Mouse (Mus musculus) limb, embryonic 12.5 days (tissue): ENCODE measurements around the gene Tmem247. TPM values are rescaled to one million over a fixed set of nuclear protein-coding genes. Genes with fewer than 3 reads are reported as not detected.

ENCODE experiments used
- ATAC-seq: fragments of 200-750 bp; cut with Nextera tagmentation; 2 replicates; pipeline ENCODE4 v1.8.0; 2017; ENCODE audit warnings: low read depth, moderate TSS enrichment; ENCODE audit not compliant: insufficient number of reproducible peaks, insufficient read depth, low FRiP score, low TSS enrichment
- H3K27ac ChIP-seq: fragments of 300-500 bp; sonication (generic); 2 replicates; pipeline ENCODE4 v1.5.1; 2016; ENCODE audit warnings: mild to moderate bottlenecking, moderate library complexity
- H3K27me3 ChIP-seq: fragments of 300-500 bp; sonication (generic); 2 replicates; pipeline ENCODE4 v1.6.1; 2016; ENCODE audit warnings: mild to moderate bottlenecking, moderate library complexity
- H3K36me3 ChIP-seq: fragments of 300-500 bp; sonication (generic); 2 replicates; pipeline ENCODE4 v1.6.1; 2016; ENCODE audit warnings: mild to moderate bottlenecking, moderate library complexity
- H3K4me1 ChIP-seq: fragments of 300-500 bp; sonication (generic); replicated peaks from 2 replicates; pipeline ENCODE4 v1.6.1; 2016
- H3K4me2 ChIP-seq: fragments of 300-500 bp; sonication (generic); 2 replicates; pipeline ENCODE4 v1.6.1; 2016; ENCODE audit warnings: mild to moderate bottlenecking, moderate library complexity
- H3K4me3 ChIP-seq: fragments of 300-500 bp; sonication (generic); replicated peaks from 2 replicates; pipeline ENCODE4 v1.5.1; 2016; ENCODE audit warnings: mild to moderate bottlenecking
- H3K9ac ChIP-seq: fragments of 300-500 bp; sonication (generic); replicated peaks from 2 replicates; pipeline ENCODE4 v1.6.1; 2016; ENCODE audit warnings: mild to moderate bottlenecking, moderate library complexity
- H3K9me3 ChIP-seq: fragments of 300-500 bp; sonication (generic); 2 replicates; pipeline ENCODE4 v1.6.1; 2016; ENCODE audit warnings: mild to moderate bottlenecking, moderate library complexity
- whole genome bisulfite sequencing: fragments of 180-500 bp; shearing (Covaris S2); methylation state at CpG from one replicate; pipeline ENCODE4 v1.1.7; 2016; 5-methylcytosine and 5-hydroxymethylcytosine counted together
- polyA plus RNA-seq: library from polyadenylated mRNA; unstranded; fragments of >200 nt; fragmentation: Nextera tagmentation; extraction: Ambion mirVana; gene quantifications from 2 replicates; pipeline ENCODE4 v1.2.1, GENCODE M21; 2016

The Tmem247 gene
- polyA plus RNA-seq = not detected in 2 replicates

DNA sequence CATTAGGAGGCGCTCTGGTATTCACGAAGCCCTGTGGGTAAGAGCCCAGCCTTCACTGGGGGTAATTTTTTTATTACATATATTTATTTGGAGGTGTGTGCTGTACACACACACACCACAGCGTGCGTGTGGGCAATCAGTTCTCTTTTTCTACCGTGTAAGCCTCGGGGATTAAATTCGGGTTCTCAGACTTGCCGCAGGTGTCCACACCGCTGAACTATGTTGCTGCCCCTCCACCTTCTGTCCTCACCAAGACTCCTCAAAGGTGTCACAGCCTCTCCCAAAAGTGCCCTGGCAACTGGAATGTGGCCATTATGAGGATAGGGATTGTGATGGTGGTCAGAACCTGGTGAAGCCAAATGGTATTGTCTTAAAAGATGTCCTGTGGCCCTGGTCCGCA lies at the start of gene Tmem247:
TSS of gene Tmem247 (plus strand) at position 301 of the 400 bp plus-strand sequence.
- no peak within 1 kb of the TSS for H3K9ac ChIP-seq
- H3K36me3 ChIP-seq = no peaks in the 10 kb centered on the region
- no peaks in the 10 kb centered on the region; the same call in 1 of the 2 replicates for H3K27me3 ChIP-seq
- H3K9me3 ChIP-seq = 0 out of 2 replicates have a peak, but pooled peaks cover 6% of the 10 kb centered on the region
- no peak for ATAC-seq
- WGBS = 91% methylated on average over 10 of the region's 10 CpGs
- H3K4me2 ChIP-seq = no peak within 1 kb of the TSS
- H3K4me1 ChIP-seq = peaks cover 2% of the 10 kb centered on the region; the same call in 1 of the 2 replicates
- H3K27ac ChIP-seq = no peak within 1 kb of the TSS
- no peak within 1 kb of the TSS for H3K4me3 ChIP-seq

DNA sequence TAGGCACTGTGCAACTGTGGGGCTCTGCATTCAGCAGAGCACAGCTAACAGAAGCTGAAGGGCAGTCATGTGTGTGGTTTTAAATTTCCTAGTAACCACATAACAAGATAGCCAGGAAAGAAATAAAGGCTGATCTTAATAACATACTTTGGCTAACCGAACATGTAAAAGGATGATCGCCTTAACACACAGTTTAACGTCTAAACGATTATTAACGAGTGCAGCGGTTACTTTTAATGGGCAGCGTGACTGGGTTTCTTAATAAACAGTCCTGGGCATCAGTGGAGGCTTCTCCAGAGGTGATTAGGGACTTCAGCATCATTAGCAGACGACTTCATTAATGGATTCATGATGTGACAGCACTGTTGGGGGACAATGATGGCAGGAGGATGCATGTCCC lies 46.6 kb upstream of the Tmem247 start:
- Histone ChIP-seq H3K36me3 (no peaks in the 10 kb centered on the region), H3K9me3 (no peaks in the 10 kb centered on the region), H3K9ac (no peak overlapping the region), H3K4me3 (no peak overlapping the region), H3K4me1 (no peaks in the 10 kb centered on the region), H3K4me2 (no peak overlapping the region), H3K27me3 (no peaks in the 10 kb centered on the region), H3K27ac (no peak overlapping the region)
- ATAC-seq = no peak
- WGBS = 61% methylated on average over 8 of the region's 8 CpGs

DNA sequence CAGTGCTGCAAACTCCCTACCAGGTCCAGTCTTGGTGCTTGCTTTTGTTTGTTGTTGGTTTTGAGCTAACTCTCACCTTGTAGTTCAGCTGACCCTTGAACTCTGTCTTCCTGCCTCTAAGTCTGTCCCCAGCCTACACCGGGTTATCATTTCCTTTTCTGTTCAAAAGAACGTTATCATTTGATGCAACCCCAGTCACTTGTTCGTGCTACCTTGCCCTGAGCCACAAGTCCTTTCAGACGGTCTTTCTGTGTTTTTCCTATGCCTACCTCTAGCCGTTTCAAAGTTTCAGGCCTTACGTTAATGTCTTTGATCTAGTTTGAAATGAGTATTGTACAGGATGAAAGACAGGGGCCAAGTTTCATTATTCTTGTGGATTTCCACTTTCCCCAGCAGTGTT lies 44.5 kb upstream of the Tmem247 start:
- Histone ChIP-seq H3K27ac (no peak overlapping the region), H3K9me3 (no peaks in the 10 kb centered on the region), H3K27me3 (no peaks in the 10 kb centered on the region), H3K4me1 (no peaks in the 10 kb centered on the region), H3K4me2 (no peak overlapping the region), H3K4me3 (no peak overlapping the region), H3K9ac (no peak overlapping the region), H3K36me3 (no peaks in the 10 kb centered on the region)
- WGBS = 73% methylated on average over 6 of the region's 6 CpGs
- ATAC-seq = no peak

DNA sequence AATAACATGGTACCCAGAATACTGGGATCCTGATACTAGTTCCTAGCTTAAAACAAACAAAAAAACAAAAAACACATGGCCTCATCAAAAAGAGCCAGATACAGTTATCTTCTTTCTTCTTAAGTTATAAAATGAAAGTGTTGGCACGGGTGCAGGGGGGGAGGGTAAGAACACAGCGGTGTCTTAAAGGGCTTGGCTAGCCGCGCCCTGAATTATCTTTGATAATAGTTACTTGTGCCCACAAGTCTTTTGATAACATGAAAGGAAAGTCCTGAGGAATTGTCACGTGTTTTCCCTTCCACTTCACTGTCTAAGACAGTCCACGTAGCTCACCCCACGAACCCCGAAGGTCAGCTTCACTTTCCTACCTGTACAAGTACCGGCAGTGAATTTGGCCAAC lies 40.2 kb upstream of the Tmem247 start:
- Histone ChIP-seq H3K9me3 (no peaks in the 10 kb centered on the region), H3K9ac (no peak overlapping the region), H3K36me3 (no peaks in the 10 kb centered on the region), H3K27ac (no peak overlapping the region), H3K4me2 (no peak overlapping the region), H3K27me3 (no peaks in the 10 kb centered on the region), H3K4me3 (no peak overlapping the region), H3K4me1 (no peaks in the 10 kb centered on the region)
- 87% methylated on average over 9 of the region's 9 CpGs for WGBS
- no peak for ATAC-seq

DNA sequence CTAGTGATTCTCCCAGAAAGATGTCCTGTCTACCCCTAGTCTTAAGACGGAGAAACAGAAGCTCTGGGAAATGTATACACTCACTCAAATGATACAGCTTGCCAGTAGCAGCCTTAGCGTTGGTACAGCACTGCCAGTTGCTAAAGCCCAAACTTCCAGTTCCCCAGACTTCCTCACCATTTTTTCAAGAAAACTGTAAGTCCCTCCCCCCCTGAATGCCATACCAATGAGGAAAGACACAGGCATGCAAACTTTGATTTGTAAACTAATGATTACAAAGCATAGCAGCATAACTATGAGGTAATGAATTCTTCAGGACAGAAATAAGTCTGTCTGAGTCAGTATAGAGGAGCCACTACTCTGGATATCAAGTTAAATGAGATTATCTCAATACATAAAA lies 39.4 kb upstream of the Tmem247 start:
- Histone ChIP-seq H3K36me3 (no peaks in the 10 kb centered on the region), H3K27me3 (no peaks in the 10 kb centered on the region), H3K9me3 (no peaks in the 10 kb centered on the region), H3K4me2 (no peak overlapping the region), H3K9ac (no peak overlapping the region), H3K27ac (no peak overlapping the region), H3K4me1 (no peaks in the 10 kb centered on the region), H3K4me3 (no peak overlapping the region)
- no peak for ATAC-seq
- 83% methylated on average over 2 of the region's 2 CpGs for WGBS

DNA sequence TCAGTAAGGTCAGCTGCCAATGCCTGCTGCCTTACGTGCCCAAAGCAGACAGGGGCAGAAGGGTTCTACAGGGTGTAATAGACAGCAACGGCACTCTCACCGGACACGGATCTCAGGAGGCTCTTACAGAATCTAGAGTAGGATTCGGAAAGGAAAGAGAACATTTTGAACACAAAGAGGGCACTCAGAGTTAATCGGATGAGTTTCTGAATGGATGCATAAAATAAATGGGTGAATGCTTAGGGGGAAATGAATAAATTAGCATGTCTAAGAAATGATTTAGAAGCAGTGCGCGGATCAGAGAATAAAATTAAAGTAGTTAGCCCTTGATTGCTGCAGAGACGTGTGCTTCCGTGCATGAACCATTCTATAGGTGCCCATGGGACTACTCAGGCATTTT lies 37.1 kb upstream of the Tmem247 start:
- H3K27me3 ChIP-seq = no peaks in the 10 kb centered on the region
- no peak overlapping the region for H3K27ac ChIP-seq
- 93% methylated on average over 10 of the region's 10 CpGs for WGBS

DNA sequence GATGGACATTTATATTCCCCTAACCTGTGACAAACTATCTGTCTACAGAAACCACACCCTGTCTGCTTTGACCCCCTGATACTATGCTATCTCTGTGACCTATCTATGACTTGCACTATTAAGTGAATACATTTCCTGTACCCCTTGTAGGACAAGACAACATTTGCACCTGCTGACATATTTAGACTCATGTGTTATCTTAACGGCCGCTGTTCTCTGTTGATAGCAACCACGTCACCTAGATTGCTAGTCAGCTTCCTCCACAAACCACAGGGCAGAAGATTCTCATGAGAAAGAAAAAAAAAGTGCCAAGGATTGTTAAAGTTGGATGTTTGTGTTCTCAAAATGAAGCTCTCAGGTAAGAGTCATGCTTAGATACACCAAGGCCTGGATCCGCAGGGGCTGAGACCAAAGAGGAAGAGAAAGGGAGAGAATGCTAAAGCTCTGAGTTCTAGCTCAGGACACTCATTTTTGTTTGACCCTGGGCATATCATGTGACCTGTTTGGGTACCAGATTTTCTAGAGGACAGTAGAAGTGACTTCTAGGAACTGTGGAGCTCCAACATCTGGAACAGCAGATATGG lies 36.6 kb upstream of the Tmem247 start:
- no peak overlapping the region for H3K4me3 ChIP-seq
- no peak overlapping the region for H3K4me2 ChIP-seq
- WGBS = 87% methylated on average over 4 of the region's 4 CpGs
- no peak overlapping the region for H3K27ac ChIP-seq
- no peak overlapping the region for H3K9ac ChIP-seq
- H3K27me3 ChIP-seq = no peaks in the 10 kb centered on the region
- H3K36me3 ChIP-seq = no peaks in the 10 kb centered on the region
- no peak for ATAC-seq
- no peaks in the 10 kb centered on the region for H3K4me1 ChIP-seq
- H3K9me3 ChIP-seq = no peaks in the 10 kb centered on the region

More for the DNA sequence above, 37.1 kb upstream of the Tmem247 start:
- H3K4me3 ChIP-seq = no peak overlapping the region
- H3K4me2 ChIP-seq = no peak overlapping the region
- ATAC-seq = no peak
- no peaks in the 10 kb centered on the region for H3K9me3 ChIP-seq
- H3K4me1 ChIP-seq = no peaks in the 10 kb centered on the region
- no peaks in the 10 kb centered on the region for H3K36me3 ChIP-seq
- H3K9ac ChIP-seq = no peak overlapping the region

DNA sequence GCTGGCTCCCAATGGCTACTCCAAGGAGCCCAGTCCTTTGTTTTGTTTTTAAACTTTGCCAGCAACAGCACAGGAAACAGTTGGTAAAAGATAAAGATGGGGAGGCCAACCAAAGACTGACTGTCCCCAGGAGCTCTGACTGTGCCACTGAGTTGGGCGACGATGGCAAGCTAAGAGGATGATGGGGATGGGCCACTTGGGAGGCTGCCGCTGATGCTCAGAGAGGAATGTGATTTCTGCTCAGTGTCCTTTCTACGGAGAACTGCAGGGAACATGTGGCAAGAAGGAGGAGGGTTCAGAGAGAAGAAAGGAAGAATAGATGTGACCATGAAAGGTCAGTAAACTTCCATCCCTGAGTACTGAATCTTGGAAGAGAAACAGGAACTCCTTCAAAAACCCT lies 22.0 kb upstream of the Tmem247 start:
- H3K4me1 ChIP-seq = no peaks in the 10 kb centered on the region
- no peak overlapping the region for H3K4me2 ChIP-seq
- H3K36me3 ChIP-seq = no peaks in the 10 kb centered on the region
- WGBS = 88% methylated on average over 4 of the region's 4 CpGs
- H3K27me3 ChIP-seq = no peaks in the 10 kb centered on the region
- no peak overlapping the region for H3K9ac ChIP-seq
- no peaks in the 10 kb centered on the region for H3K9me3 ChIP-seq
- no peak overlapping the region for H3K27ac ChIP-seq
- no peak for ATAC-seq
- no peak overlapping the region for H3K4me3 ChIP-seq

DNA sequence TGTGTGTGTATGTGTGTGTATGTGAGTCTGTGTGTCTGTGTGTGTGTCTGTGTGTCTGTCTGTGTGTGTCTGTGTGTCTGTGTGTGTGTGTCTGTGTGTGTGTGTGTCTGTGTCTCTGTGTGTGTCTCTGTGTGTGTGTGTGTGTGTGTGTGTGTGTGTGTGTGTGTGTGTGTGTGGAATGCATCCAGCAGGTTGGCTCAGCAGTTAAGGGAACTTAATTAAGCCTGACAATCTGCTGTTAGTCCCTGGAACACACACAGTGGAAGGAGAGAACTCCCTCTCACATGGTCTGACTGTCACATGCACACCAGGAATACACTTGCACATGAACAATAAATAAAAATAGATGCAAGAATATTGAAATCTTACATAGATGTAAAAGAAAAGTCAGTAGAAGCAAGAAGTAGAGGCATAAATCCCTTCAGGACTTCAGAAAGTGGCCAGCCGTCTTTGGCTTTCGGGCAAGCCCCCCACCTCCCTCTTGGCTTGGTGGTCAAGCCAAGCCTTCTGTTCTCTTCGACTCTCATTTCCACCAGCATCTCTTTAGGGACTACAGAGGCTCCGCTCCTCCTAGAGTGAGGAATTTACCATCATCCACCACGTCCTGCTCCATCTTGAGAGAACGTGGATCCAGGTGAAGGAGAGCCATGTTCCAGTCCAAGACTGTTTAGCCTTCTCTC lies 19.5 kb upstream of the Tmem247 start:
- H3K9me3 ChIP-seq = no peaks in the 10 kb centered on the region
- no peaks in the 10 kb centered on the region for H3K36me3 ChIP-seq
- no peak overlapping the region for H3K4me2 ChIP-seq
- no peak overlapping the region for H3K9ac ChIP-seq
- ATAC-seq = no peak
- no peak overlapping the region for H3K27ac ChIP-seq
- H3K4me1 ChIP-seq = no peaks in the 10 kb centered on the region
- no peaks in the 10 kb centered on the region for H3K27me3 ChIP-seq
- H3K4me3 ChIP-seq = no peak overlapping the region
- 91% methylated on average over 6 of the region's 6 CpGs for WGBS

DNA sequence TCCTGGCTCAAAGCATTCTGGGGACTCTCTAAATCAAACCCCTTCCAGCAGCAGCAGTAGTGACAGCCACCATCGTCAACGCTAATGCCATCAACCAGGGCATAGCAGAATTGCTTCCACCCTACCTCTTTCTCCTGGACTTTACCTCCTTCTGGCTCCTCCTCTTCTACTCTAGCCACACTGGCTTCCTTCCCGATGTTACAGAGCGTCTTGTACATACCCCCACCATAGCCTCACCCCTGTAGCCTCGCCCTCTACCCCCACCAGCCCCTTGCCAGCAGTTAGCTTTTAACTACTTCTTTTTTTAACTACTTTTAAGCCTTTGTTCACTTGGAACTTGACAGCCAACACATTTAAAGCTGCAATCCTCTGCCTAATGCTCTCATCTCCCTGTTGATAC lies 17.3 kb upstream of the Tmem247 start:
- Histone ChIP-seq H3K4me1 (peaks cover 2% of the 10 kb centered on the region; the same call in 1 of the 2 replicates), H3K4me3 (no peak overlapping the region), H3K36me3 (no peaks in the 10 kb centered on the region), H3K4me2 (no peak overlapping the region), H3K9me3 (no peaks in the 10 kb centered on the region), H3K9ac (no peak overlapping the region), H3K27ac (no peak overlapping the region), H3K27me3 (peaks cover 2% of the 10 kb centered on the region)
- no peak for ATAC-seq
- 87% methylated on average over 5 of the region's 5 CpGs for WGBS

DNA sequence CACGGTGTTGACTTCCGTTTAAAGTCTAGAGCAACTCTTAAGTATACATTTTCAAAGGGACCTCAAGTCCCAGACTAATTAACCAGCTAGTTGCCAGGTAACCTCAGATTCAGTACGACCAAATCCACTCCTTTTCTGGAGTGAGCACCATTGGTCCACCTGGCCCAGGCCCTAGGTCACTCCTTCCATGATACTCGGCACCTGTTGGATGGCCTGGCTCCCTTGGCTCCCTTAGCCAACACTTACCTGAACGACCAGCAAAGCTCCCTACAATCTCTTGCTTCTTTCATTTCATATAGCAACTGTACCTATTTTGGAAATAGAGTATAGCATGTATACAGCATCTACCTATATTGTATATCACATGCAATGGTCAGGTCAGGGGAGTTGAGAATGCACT lies 16.6 kb upstream of the Tmem247 start:
- Histone ChIP-seq H3K4me1 (peaks cover 10% of the 10 kb centered on the region), H3K9me3 (no peaks in the 10 kb centered on the region), H3K36me3 (no peaks in the 10 kb centered on the region), H3K27me3 (peaks cover 4% of the 10 kb centered on the region), H3K9ac (no peak overlapping the region), H3K4me3 (no peak overlapping the region), H3K27ac (no peak overlapping the region), H3K4me2 (no peak overlapping the region)
- ATAC-seq = no peak
- WGBS = 72% methylated on average over 5 of the region's 5 CpGs
